25 mouse cellular contexts compared by ENCODE assay signal in genomic region chr9:16772867-16773266, GRCm38 (mm10).
"Had no signal": no experiment of that assay in that cellular context is flagged by ENCODE, and none has a peak within 500 bp of the region (broad histone marks: within the 10 kb centered on the region; RNA-seq: fewer than 3 reads in every experiment).

No protein-coding gene starts in this region.

- H3K9ac ChIP-seq: heart, embryonic 12.5 days; hindbrain, embryonic 13.5 days; hindbrain, embryonic 15.5 days; kidney, embryonic 15.5 days; limb, embryonic 13.5 days; limb, embryonic 15.5 days; liver, embryonic 12.5 days; liver, embryonic 14.5 days had no signal

- H3K4me1 ChIP-seq: heart, embryonic 10.5 days; heart, embryonic 12.5 days; hindbrain, embryonic 13.5 days; hindbrain, embryonic 15.5 days; kidney, embryonic 15.5 days; limb, embryonic 13.5 days; limb, embryonic 15.5 days; liver, embryonic 12.5 days had no signal

- H3K36me3 ChIP-seq: heart, embryonic 10.5 days; heart, embryonic 12.5 days; hindbrain, embryonic 13.5 days; hindbrain, embryonic 15.5 days; kidney, embryonic 15.5 days; limb, embryonic 13.5 days; limb, embryonic 15.5 days; liver, embryonic 12.5 days had no signal

- H3K27ac ChIP-seq: gastrocnemius, adult 2 months; heart, embryonic 10.5 days; hindbrain, embryonic 13.5 days; hindbrain, embryonic 15.5 days; hindbrain, postnatal 0 days; kidney, embryonic 15.5 days; kidney, postnatal 0 days; left cerebral cortex, adult 2 months; limb, embryonic 13.5 days; limb, embryonic 15.5 days; liver, embryonic 12.5 days; liver, embryonic 14.5 days had no signal

- H3K9me3 ChIP-seq: heart, embryonic 10.5 days; heart, embryonic 12.5 days; hindbrain, embryonic 13.5 days; hindbrain, embryonic 15.5 days; kidney, embryonic 15.5 days; limb, embryonic 13.5 days; limb, embryonic 15.5 days; liver, embryonic 12.5 days had no signal

- H3K4me3 ChIP-seq: gastrocnemius, adult 2 months; heart, embryonic 10.5 days; heart, embryonic 12.5 days; hindbrain, embryonic 13.5 days; hindbrain, embryonic 15.5 days; kidney, embryonic 15.5 days; left cerebral cortex, adult 2 months; limb, embryonic 13.5 days; limb, embryonic 15.5 days; liver, embryonic 12.5 days had no signal

- DNase-seq: gastrocnemius, adult 2 months; gastrocnemius, postnatal 10 days; gastrocnemius, postnatal 25 days; heart, adult 18-20 months; heart, postnatal 10 days; heart, postnatal 36 days; kidney, adult 11 months; kidney, adult 2 months; kidney, adult 9 months; kidney, postnatal 14 days; kidney, postnatal 36 days; layer of hippocampus, adult 9-11 months; layer of hippocampus, postnatal 36 days had no signal
